Mouse (Mus musculus) stomach, embryonic 16.5 days (tissue): ENCODE data around the gene Gsap. TPM values are rescaled to one million over a fixed set of nuclear protein-coding genes. Genes with fewer than 3 reads are reported as not detected.
"Not testable (repeated sequence)": the region's sequence is repeated elsewhere in the genome, so short reads cannot be mapped to it uniquely, and the experiment has no call there.

ENCODE experiments used
- ATAC-seq: fragments of 200-750 bp; cut with Nextera tagmentation; 2 replicates; pipeline ENCODE4 v1.8.0; 2017; ENCODE audit warnings: moderate number of reproducible peaks, moderate TSS enrichment; ENCODE audit not compliant: insufficient read depth, low FRiP score
- H3K27ac ChIP-seq: fragments of 300-500 bp; sonication (generic); 2 replicates; pipeline ENCODE4 v1.5.1; 2014; ENCODE audit warnings: low read length
- H3K27me3 ChIP-seq: fragments of 300-500 bp; sonication (generic); 2 replicates; pipeline ENCODE4 v1.6.1; 2014; ENCODE audit warnings: low read length, control low read depth, mixed read lengths; ENCODE audit not compliant: control insufficient read depth, insufficient read depth
- H3K36me3 ChIP-seq: fragments of 300-500 bp; sonication (generic); 2 replicates; pipeline ENCODE4 v1.6.1; 2014; ENCODE audit warnings: low read length; ENCODE audit not compliant: control insufficient read depth, insufficient read depth
- H3K4me1 ChIP-seq: fragments of 300-500 bp; sonication (generic); 2 replicates; pipeline ENCODE4 v1.6.1; 2014; ENCODE audit warnings: low read length, control low read depth, mixed read lengths; ENCODE audit not compliant: control insufficient read depth, insufficient read depth
- H3K4me2 ChIP-seq: fragments of 300-500 bp; sonication (generic); 2 replicates; pipeline ENCODE4 v1.6.1; 2014; ENCODE audit warnings: low read depth, low read length, mixed read lengths
- H3K4me3 ChIP-seq: fragments of 300-500 bp; sonication (generic); replicated peaks from 2 replicates; pipeline ENCODE4 v1.5.1; 2014; ENCODE audit warnings: mild to moderate bottlenecking, low read length
- H3K9ac ChIP-seq: fragments of 300-500 bp; sonication (generic); 2 replicates; pipeline ENCODE4 v1.6.1; 2014; ENCODE audit warnings: low read length
- H3K9me3 ChIP-seq: fragments of 300-500 bp; sonication (generic); replicated peaks from 2 replicates; pipeline ENCODE4 v1.6.1; 2016; ENCODE audit warnings: low read length, control low read depth; ENCODE audit not compliant: control insufficient read depth
- WGBS: fragments of 180-500 bp; shearing (Covaris S2); extraction: QIAGEN DNeasy Blood & Tissue Kit; methylation state at CpG from one replicate; pipeline ENCODE4 v1.1.7; 2014; 5-methylcytosine and 5-hydroxymethylcytosine counted together
- polyA plus RNA-seq: library from polyadenylated mRNA; unstranded; fragments of >200 nt; fragmentation: Nextera tagmentation; extraction: Ambion mirVana; gene quantifications from 2 replicates; pipeline ENCODE4 v1.2.1, GENCODE M21; 2015

Gene Gsap
- polyA plus RNA-seq, 1 experiment from 2014 or later = 2.6 TPM

DNA sequence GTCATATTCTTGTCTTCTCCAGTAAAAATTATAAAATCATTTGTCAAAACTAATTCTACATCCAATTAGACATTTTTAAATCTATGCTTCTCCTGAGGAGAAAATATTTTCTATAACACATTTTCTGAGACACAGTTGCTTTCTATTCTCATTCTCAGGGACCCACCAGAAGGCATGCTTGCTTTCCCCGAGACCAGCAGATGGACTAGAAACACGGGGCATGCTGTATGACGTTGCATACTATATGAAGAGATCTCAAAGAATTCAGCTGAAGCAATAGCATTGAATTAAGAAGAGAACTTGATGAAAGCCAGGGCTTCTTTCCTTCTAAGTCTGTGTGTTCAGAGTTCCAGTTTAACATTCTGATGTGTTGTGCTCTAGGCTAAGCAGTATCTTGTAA lies 128.6 kb downstream of the Gsap start:
- H3K4me2 ChIP-seq = no peak overlapping the region
- no peak overlapping the region for H3K27ac ChIP-seq
- H3K4me1 ChIP-seq = no peaks in the 10 kb centered on the region
- no peaks in the 10 kb centered on the region for H3K36me3 ChIP-seq
- no peaks in the 10 kb centered on the region for H3K9me3 ChIP-seq
- WGBS = 82% methylated on average over 3 of the region's 3 CpGs
- no peak overlapping the region for H3K9ac ChIP-seq
- no peak for ATAC-seq
- H3K4me3 ChIP-seq = no peak overlapping the region
- no peaks in the 10 kb centered on the region for H3K27me3 ChIP-seq

DNA sequence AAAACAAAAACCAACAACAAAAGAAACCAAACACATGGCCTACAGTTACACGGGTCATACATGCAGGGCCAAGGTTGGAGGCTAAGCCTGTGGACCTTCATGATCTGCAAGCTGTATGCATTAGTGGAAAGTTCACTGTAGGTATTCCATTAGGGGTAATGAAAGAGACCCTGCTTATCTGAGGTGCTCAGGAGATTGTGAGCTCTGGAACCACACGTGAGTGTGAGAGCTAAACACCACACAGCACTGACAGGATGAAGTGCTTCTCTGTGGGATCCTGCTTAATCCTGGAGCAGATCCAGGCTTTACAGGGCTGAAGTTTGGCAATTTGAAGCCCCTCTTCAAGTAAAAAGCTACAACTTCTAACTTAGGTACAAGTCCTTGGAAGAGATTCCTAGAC lies 134.1 kb downstream of the Gsap start:
- Histone ChIP-seq H3K4me2 (no peak overlapping the region), H3K4me3 (no peak overlapping the region), H3K9me3 (no peaks in the 10 kb centered on the region), H3K4me1 (0 out of 2 replicates have a peak, but pooled peaks cover 3% of the 10 kb centered on the region), H3K36me3 (no peaks in the 10 kb centered on the region), H3K9ac (no peak overlapping the region), H3K27me3 (no peaks in the 10 kb centered on the region), H3K27ac (no peak overlapping the region)
- 67% methylated on average over 2 of the region's 2 CpGs for WGBS
- ATAC-seq = no peak

DNA sequence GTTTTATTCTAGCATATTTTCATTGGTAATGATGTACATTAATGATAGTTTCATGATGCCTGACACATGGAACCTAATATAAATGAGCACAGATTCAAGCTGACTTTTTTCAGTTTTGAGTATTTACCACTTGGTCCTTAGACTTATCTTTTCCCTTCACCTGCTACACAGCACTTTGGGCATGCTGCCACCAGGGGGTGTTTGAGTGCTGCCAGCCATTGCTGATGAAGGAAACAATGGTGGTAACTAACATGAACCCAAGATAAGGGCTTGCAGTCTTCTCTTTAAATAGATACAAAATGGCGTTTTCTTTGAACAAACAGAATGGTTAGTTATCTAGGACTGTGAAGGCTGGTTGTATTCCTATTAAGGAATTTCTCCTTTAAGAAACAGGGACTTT lies 140.4 kb downstream of the Gsap start:
- no peaks in the 10 kb centered on the region for H3K36me3 ChIP-seq
- ATAC-seq = no peak
- no peak overlapping the region for H3K4me2 ChIP-seq
- no peak overlapping the region for H3K4me3 ChIP-seq
- H3K27ac ChIP-seq = no peak overlapping the region
- WGBS = 22% methylated on average over 1 of the region's 1 CpGs
- no peak overlapping the region for H3K9ac ChIP-seq
- H3K9me3 ChIP-seq = no peaks in the 10 kb centered on the region
- 0 out of 2 replicates have a peak, but pooled peaks cover 3% of the 10 kb centered on the region for H3K4me1 ChIP-seq
- no peaks in the 10 kb centered on the region for H3K27me3 ChIP-seq

DNA sequence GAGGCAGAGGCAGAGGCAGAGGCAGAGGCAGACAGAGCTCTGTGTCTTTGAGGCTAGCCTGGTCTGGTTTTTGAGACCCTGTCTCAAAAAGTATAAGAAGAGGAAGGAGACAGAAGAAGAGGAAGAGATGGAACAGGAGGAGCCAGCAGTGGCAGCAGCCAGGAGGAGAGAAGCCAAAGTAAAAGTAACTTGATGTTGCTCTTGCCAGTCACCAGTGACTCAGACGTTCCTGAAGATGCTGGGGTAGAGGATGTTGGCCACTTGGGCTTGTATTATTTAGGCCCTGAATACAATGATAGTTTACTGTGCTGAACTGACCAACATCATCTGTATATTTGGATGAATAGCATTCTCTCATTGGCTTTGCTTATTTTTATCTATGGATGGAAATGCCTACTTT lies 142.5 kb downstream of the Gsap start:
- H3K4me1 ChIP-seq = 0 out of 2 replicates have a peak, but pooled peaks cover 7% of the 10 kb centered on the region
- H3K27ac ChIP-seq = no peak overlapping the region
- H3K4me3 ChIP-seq = no peak overlapping the region
- 69% methylated on average over 1 of the region's 1 CpGs for WGBS
- H3K9me3 ChIP-seq = no peaks in the 10 kb centered on the region
- no peaks in the 10 kb centered on the region for H3K27me3 ChIP-seq
- ATAC-seq = no peak
- H3K9ac ChIP-seq = no peak overlapping the region
- H3K36me3 ChIP-seq = no peaks in the 10 kb centered on the region
- no peak overlapping the region for H3K4me2 ChIP-seq

DNA sequence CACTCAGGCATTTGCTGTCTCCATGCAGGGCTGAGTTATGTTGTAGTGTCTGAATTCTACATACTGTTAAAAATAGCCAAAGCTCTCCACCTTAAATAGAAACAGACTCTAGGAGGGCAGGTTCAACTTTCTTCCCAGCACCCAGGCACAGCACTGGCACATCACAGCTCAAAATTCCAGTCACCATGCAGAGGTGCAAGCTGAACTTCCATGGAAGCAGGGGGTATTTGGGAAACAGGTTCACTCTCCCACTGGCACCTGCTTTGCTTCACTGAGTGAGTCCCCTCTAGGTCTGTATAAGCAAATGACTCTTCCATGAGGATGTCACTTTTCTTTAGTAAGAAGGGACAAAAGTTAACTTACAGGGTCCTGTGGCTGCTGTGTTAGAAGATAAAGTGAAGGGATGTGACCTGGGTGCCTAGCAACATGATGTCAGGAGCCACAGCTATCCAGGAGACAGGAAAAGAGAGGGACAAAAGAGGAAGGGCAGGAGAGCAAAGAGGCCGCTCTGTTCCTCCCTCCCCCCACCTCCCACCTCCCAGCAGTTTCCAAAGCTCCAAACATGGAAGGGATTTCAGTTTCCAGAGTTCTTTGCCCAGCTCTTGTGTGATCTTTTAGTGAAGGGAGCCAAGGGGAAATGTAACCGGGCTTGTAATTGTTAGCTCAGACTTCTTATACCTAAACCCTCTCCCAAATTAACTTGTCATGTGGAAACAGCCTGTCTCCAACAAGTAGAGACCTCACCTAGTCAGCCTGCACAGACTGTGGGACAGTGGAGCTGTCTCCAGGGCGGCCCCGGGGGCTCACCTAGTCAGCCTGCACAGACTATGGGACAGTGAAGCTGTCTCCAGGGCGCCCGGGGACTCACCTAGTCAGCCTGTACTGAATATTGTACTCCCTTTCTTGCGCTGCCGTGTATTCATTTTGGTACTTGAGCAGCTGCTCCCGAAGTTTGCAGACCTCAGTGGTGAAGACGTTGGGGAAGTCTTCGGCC lies 143.9 kb downstream of the Gsap start:
- Histone ChIP-seq H3K27ac (peak overlapping the region; percentile 87), H3K4me3 (no peak overlapping the region), H3K9me3 (no peaks in the 10 kb centered on the region), H3K9ac (peak overlapping the region; percentile 38; the same call in 1 of the 2 replicates), H3K27me3 (no peaks in the 10 kb centered on the region), H3K4me1 (0 out of 2 replicates have a peak, but pooled peaks cover 4% of the 10 kb centered on the region), H3K36me3 (no peaks in the 10 kb centered on the region), H3K4me2 (no peak overlapping the region)
- 49% methylated on average over 11 of the region's 11 CpGs for WGBS
- ATAC-seq = peak; percentile 60; the same call in 1 of the 2 replicates

DNA sequence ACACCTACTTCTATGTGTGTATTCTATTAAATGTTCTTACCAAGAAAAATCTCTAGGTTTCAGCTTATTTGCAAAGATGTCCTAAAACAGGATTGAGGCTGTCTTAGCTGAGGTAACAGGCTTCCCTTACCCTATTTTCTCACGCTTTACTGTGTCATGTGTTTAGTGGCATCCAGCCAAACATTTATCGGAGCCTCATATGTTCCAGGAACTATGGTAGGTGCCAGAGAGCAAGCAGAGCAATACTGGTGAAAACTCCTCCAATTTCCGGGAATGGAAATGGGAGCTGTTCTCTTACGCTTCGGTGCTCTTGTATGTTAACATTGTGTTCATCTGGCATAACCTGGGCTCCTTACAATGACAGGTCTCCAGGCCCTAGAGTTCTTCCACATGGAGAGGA lies 145.6 kb downstream of the Gsap start:
- Histone ChIP-seq H3K4me2 (no peak overlapping the region), H3K9ac (no peak overlapping the region), H3K4me1 (0 out of 2 replicates have a peak, but pooled peaks cover 4% of the 10 kb centered on the region), H3K36me3 (no peaks in the 10 kb centered on the region), H3K9me3 (no peaks in the 10 kb centered on the region), H3K4me3 (no peak overlapping the region), H3K27me3 (no peaks in the 10 kb centered on the region), H3K27ac (no peak overlapping the region)
- no peak for ATAC-seq
- 65% methylated on average over 5 of the region's 5 CpGs for WGBS

DNA sequence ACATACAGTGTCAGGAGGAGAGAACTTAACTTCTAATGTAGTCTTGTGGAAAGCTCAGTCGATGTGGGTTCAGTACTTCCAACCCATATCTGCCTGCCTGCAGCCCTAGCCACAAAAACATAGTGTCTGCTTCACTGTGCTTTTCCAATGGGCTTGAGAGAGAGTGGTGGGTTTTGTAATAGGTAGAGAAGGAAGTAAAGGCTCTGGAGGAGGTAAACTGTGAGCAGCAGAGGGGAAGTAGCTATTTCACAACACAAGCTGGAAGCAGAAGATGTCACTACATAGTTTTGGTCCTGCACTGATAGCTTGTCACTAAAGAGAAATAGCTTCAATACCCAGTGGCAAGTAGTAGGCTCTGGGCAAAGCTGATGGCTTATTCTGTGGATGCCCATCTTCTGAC lies 146.1 kb downstream of the Gsap start:
- Histone ChIP-seq H3K9me3 (no peaks in the 10 kb centered on the region), H3K4me2 (no peak overlapping the region), H3K4me3 (no peak overlapping the region), H3K4me1 (0 out of 2 replicates have a peak, but pooled peaks cover 4% of the 10 kb centered on the region), H3K27ac (no peak overlapping the region), H3K27me3 (no peaks in the 10 kb centered on the region), H3K36me3 (no peaks in the 10 kb centered on the region), H3K9ac (no peak overlapping the region)
- 78% methylated on average over 1 of the region's 1 CpGs for WGBS
- no peak for ATAC-seq

DNA sequence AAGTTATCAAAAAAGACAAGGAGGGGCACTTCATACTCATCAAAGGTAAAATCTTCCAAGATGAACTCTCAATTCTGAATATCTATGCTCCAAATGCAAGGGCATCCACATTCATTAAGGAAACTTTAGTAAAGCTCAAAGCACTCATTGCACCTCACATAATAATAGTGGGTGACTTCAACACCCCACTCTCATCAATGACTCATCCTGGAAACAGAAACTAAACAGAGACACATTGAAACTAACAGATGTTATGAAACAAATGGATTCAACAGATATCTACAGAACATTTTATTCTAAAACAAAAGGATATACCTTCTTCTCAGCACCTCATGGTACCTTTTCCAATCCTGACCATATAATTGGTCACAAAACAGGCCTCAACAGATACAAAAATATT lies 156.2 kb downstream of the Gsap start:
- H3K27me3 ChIP-seq, ATAC-seq, H3K9ac ChIP-seq, H3K4me3 ChIP-seq, H3K4me1 ChIP-seq, H3K36me3 ChIP-seq, H3K4me2 ChIP-seq, H3K9me3 ChIP-seq, H3K27ac ChIP-seq: not testable (repeated sequence)

DNA sequence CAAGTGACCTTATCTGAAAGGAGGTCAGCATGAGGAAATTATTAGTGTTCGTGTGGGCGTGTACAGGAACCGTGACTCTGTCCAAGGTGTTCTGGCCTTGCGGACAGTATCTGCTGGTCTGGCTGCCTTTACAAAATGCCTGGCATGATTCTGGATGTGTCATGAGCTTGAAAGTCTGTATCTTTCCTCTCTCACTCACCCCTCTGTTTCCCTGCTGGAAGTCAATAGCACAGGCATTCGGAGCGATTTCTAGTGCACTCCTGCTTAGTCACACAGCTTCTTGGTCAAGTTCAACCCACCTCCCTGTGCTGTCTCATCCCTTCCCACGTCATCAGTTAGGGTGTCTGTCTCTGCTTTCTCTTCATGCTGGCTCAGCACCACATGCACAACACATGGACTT lies 162.3 kb downstream of the Gsap start:
- no peak for ATAC-seq
- Histone ChIP-seq H3K27ac (no peak overlapping the region), H3K9ac (no peak overlapping the region), H3K4me3 (no peak overlapping the region), H3K27me3 (no peaks in the 10 kb centered on the region), H3K36me3 (no peaks in the 10 kb centered on the region), H3K9me3 (no peaks in the 10 kb centered on the region), H3K4me2 (no peak overlapping the region), H3K4me1 (0 out of 2 replicates have a peak, but pooled peaks cover under 1% of the 10 kb centered on the region)
- WGBS = 86% methylated on average over 7 of the region's 7 CpGs
